Mouse (Mus musculus): Measurements from ENCODE around the gene Aqp7. TPM values are rescaled to one million over a fixed set of nuclear protein-coding genes. Genes with fewer than 3 reads are reported as not detected.

Gene Aqp7
- total RNA-seq (2021) (10 to 100 TPM; 21.6 to 33.0 TPM), polyA plus RNA-seq (2012; rRNA removed) (32.7 and 53.4 TPM in 2 replicates)
- long read RNA-seq, transcript Aqp7-201 (8 exons, 2,527 nt), result major isoform, 19 of 31 reads
- long read RNA-seq, partial matches to known transcripts, result 2 of 31 reads
- long read RNA-seq, other reads (novel, unspliced or antisense), result 9 of 31 reads

- peak within 1 kb of the TSS; percentile 72 for H3K9ac ChIP-seq (ENCODE audit: low read depth, low read length)
- H3K36me3 ChIP-seq (ENCODE audit: control insufficient read depth, insufficient read depth, low read length), result no peaks in the 10 kb centered on the region
- TF ChIP-seq EP300 (IDR thresholded peaks at IDR 0.05; ENCODE audit: insufficient read depth, low read depth, low read length) (peak; percentile 76; the same call in 1 of the 2 replicates), CTCF (IDR thresholded peaks at IDR 0.05) (peak; percentile 17; the same call in 1 of the 2 replicates), POLR2A (IDR thresholded peaks at IDR 0.05; ENCODE audit: insufficient read depth, low read depth, low read length) (peak; percentile 85)
- H3K4me1 ChIP-seq (ENCODE audit: control insufficient read depth, insufficient read depth, low read length), result peaks cover 5% of the 10 kb centered on the region
- intact Hi-C loops (cut with DNase I), result loop anchor here (1.0 to 10.0 kb wide), 2 partner anchors 16 to 203 kb away; no protein-coding TSS in a partner anchor
- no peaks in the 10 kb centered on the region for H3K79me2 ChIP-seq (replicated peaks; ENCODE audit: control insufficient read depth, insufficient read depth, low read length)
- peak within 1 kb of the TSS; percentile 45 for H3K4me3 ChIP-seq
- DNase-seq, result peak; percentile 66 to 75
- peak within 1 kb of the TSS; percentile 93 for H3K27ac ChIP-seq
- 20% methylated on average over 9 of the region's 9 CpGs for WGBS
- H3K27me3 ChIP-seq (ENCODE audit: control insufficient read depth, insufficient read depth, low read length), result no peaks in the 10 kb centered on the region
These were observed at the start of gene Aqp7 for GRCm38 (mm10) chr4:41047524-41048271. Aqp7 (minus strand) TSS chr4:41048139.

- TF ChIP-seq EP300 (IDR thresholded peaks at IDR 0.05; ENCODE audit: insufficient read depth, low read depth, low read length) (no peak), POLR2A (IDR thresholded peaks at IDR 0.05; ENCODE audit: insufficient read depth, low read depth, low read length) (no peak)
- H3K4me1 ChIP-seq (ENCODE audit: control insufficient read depth, insufficient read depth, low read length), result no peaks in the 10 kb centered on the region
- H3K79me2 ChIP-seq (replicated peaks; ENCODE audit: control insufficient read depth, insufficient read depth, low read length), result no peaks in the 10 kb centered on the region
- intact Hi-C loops (cut with DNase I), result no loop called here
- H3K9ac ChIP-seq (ENCODE audit: low read depth, low read length), result no peak overlapping the region
- peaks cover 2% of the 10 kb centered on the region for H3K27me3 ChIP-seq (ENCODE audit: control insufficient read depth, insufficient read depth, low read length)
- WGBS, result 79% methylated on average over 13 of the region's 13 CpGs
- no peaks in the 10 kb centered on the region for H3K36me3 ChIP-seq (ENCODE audit: control insufficient read depth, insufficient read depth, low read length)
- DNase-seq, result no peak
- H3K27ac ChIP-seq, result no peak overlapping the region
- no peak overlapping the region for H3K4me3 ChIP-seq
These were observed 49.4 kb upstream of the Aqp7 start for GRCm38 (mm10) chr4:41097381-41097780.

DNA sequence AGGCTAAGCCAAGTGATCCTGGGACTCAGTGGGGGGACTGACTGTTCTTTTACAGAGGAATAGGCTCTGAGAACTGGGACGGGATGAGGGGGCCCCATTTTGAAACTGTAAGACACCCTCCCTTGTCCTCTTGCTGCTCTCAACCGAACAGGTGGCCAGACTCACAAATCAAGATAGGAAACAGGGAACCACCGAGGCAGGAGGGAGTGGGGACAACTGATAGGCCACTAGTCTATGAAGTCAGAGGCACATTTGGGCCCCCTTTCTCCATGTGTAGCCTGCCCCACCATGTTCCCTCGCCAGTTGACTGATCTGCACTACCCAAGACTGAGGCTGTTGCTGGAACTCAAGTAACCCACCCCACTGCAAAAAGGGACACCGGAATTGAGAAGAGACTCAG lies 48.9 kb upstream of the Aqp7 start:
- Histone ChIP-seq H3K36me3 (ENCODE audit: control insufficient read depth, insufficient read depth, low read length) (no peaks in the 10 kb centered on the region), H3K79me2 (replicated peaks; ENCODE audit: control insufficient read depth, insufficient read depth, low read length) (no peaks in the 10 kb centered on the region), H3K9ac (ENCODE audit: low read depth, low read length) (no peak overlapping the region), H3K4me1 (ENCODE audit: control insufficient read depth, insufficient read depth, low read length) (no peaks in the 10 kb centered on the region), H3K27me3 (ENCODE audit: control insufficient read depth, insufficient read depth, low read length) (peaks cover 2% of the 10 kb centered on the region), H3K4me3 (no peak overlapping the region), H3K27ac (no peak overlapping the region)
- no peak for DNase-seq
- 82% methylated on average over 5 of the region's 5 CpGs for WGBS
- no peak for TF ChIP-seq POLR2A (IDR thresholded peaks at IDR 0.05; ENCODE audit: insufficient read depth, low read depth, low read length)
- TF ChIP-seq CTCF (IDR thresholded peaks at IDR 0.05), result no peak
- TF ChIP-seq EP300 (IDR thresholded peaks at IDR 0.05; ENCODE audit: insufficient read depth, low read depth, low read length), result no peak
- intact Hi-C loops (cut with DNase I), result no loop called here

- Histone ChIP-seq H3K9ac (ENCODE audit: low read depth, low read length) (no peak overlapping the region), H3K36me3 (ENCODE audit: control insufficient read depth, insufficient read depth, low read length) (no peaks in the 10 kb centered on the region), H3K4me3 (no peak overlapping the region), H3K79me2 (replicated peaks; ENCODE audit: control insufficient read depth, insufficient read depth, low read length) (no peaks in the 10 kb centered on the region), H3K27me3 (ENCODE audit: control insufficient read depth, insufficient read depth, low read length) (peaks cover 2% of the 10 kb centered on the region), H3K4me1 (ENCODE audit: control insufficient read depth, insufficient read depth, low read length) (no peaks in the 10 kb centered on the region), H3K27ac (no peak overlapping the region)
- DNase-seq, result no peak
- TF ChIP-seq POLR2A (IDR thresholded peaks at IDR 0.05; ENCODE audit: insufficient read depth, low read depth, low read length), result no peak
- intact Hi-C loops (cut with DNase I), result no loop called here
- 53% methylated on average over 8 of the region's 8 CpGs for WGBS
These were observed 48.2 kb upstream of the Aqp7 start for GRCm38 (mm10) chr4:41096169-41096568.

DNA sequence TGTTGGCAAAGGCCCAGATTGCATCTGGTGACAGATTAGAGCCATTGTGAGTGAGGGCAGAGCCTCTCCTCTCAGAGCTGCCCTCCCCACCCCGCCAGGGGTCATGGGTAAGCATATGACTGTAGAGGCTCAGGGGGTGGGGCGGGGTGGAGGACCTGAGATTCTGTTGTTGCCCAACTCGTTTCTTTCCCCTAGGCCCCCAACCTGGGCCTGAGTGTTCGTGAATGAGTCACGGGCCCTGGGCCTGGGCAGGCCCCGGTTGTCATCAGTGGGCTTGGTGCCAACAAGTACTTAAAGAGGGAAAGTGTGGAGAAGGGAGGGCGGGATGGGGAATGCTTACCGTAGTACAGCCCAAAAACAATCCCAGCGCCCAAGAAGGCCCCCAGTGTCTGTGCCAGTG lies 46.4 kb upstream of the Aqp7 start:
- Histone ChIP-seq H3K27ac (no peak overlapping the region), H3K27me3 (ENCODE audit: control insufficient read depth, insufficient read depth, low read length) (peaks cover 2% of the 10 kb centered on the region), H3K79me2 (replicated peaks; ENCODE audit: control insufficient read depth, insufficient read depth, low read length) (no peaks in the 10 kb centered on the region), H3K36me3 (ENCODE audit: control insufficient read depth, insufficient read depth, low read length) (no peaks in the 10 kb centered on the region), H3K9ac (ENCODE audit: low read depth, low read length) (no peak overlapping the region), H3K4me3 (no peak overlapping the region), H3K4me1 (ENCODE audit: control insufficient read depth, insufficient read depth, low read length) (no peaks in the 10 kb centered on the region)
- no peak for TF ChIP-seq EP300 (IDR thresholded peaks at IDR 0.05; ENCODE audit: insufficient read depth, low read depth, low read length)
- intact Hi-C loops (cut with DNase I), result no loop called here
- DNase-seq, result no peak
- WGBS, result 34% methylated on average over 9 of the region's 9 CpGs

DNA sequence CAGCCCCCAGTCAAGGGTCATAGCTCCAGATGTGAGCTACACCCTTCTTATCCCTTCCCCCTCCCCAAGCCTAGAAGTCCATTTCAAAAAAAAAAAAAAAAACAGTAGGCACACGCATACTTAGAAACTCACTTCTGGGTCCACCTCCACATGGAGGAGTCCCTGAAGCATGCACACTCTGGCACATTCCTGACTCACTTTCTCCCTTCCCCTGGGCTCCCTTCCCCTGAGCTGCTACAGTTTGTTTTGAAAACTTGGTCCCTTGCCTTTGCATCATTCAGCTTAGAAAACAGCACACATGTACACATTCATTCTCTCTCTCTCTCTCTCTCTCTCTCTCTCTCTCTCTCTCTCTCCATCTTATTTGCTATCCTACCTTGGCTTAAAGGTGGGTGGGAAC lies 45.0 kb upstream of the Aqp7 start:
- TF ChIP-seq EP300 (IDR thresholded peaks at IDR 0.05; ENCODE audit: insufficient read depth, low read depth, low read length), result no peak
- no peak for TF ChIP-seq POLR2A (IDR thresholded peaks at IDR 0.05; ENCODE audit: insufficient read depth, low read depth, low read length)
- TF ChIP-seq CTCF (IDR thresholded peaks at IDR 0.05), result no peak
- no peak for DNase-seq

More for the DNA sequence above, 45.0 kb upstream of the Aqp7 start:
- WGBS, result 58% methylated on average over 1 of the region's 1 CpGs
- intact Hi-C loops (cut with DNase I), result no loop called here
- H3K4me3 ChIP-seq, result no peak overlapping the region
- H3K36me3 ChIP-seq (ENCODE audit: control insufficient read depth, insufficient read depth, low read length), result no peaks in the 10 kb centered on the region
- no peaks in the 10 kb centered on the region; the same call in 1 of the 2 replicates for H3K27me3 ChIP-seq (ENCODE audit: control insufficient read depth, insufficient read depth, low read length)
- H3K9ac ChIP-seq (ENCODE audit: low read depth, low read length), result no peak overlapping the region
- H3K4me1 ChIP-seq (ENCODE audit: control insufficient read depth, insufficient read depth, low read length), result no peaks in the 10 kb centered on the region
- H3K27ac ChIP-seq, result no peak overlapping the region
- no peaks in the 10 kb centered on the region for H3K79me2 ChIP-seq (replicated peaks; ENCODE audit: control insufficient read depth, insufficient read depth, low read length)
